Mouse (Mus musculus) hindbrain, embryonic 14.5 days (tissue): ENCODE data around the gene H2afj. TPM values are rescaled to one million over a fixed set of nuclear protein-coding genes. Genes with fewer than 3 reads are reported as not detected.
"Not testable (repeated sequence)": the region's sequence is repeated elsewhere in the genome, so short reads cannot be mapped to it uniquely, and the experiment has no call there.

Source experiments
- ATAC-seq: fragments of 200-750 bp; cut with Nextera tagmentation; 2 replicates; pipeline ENCODE4 v1.8.0; 2017; ENCODE audit warnings: moderate number of reproducible peaks, mild to moderate bottlenecking, moderate TSS enrichment, moderate library complexity; ENCODE audit not compliant: low FRiP score
- DNase-seq: peaks from one replicate; pipeline ENCODE4 v3.0.0-alpha.2; 2015; ENCODE audit warnings: low spot score
- H3K27ac ChIP-seq: fragments of 300-500 bp; sonication (generic); 2 replicates; pipeline ENCODE4 v1.5.1; 2014; ENCODE audit warnings: mild to moderate bottlenecking, moderate library complexity
- H3K27me3 ChIP-seq: fragments of 300-500 bp; sonication (generic); 2 replicates; pipeline ENCODE4 v1.6.1; 2014; ENCODE audit warnings: mild to moderate bottlenecking, low read length, mixed read lengths; ENCODE audit not compliant: control insufficient read depth, insufficient read depth
- H3K36me3 ChIP-seq: fragments of 300-500 bp; sonication (generic); replicated peaks from 2 replicates; pipeline ENCODE4 v1.6.1; 2014; ENCODE audit not compliant: control insufficient read depth, insufficient read depth
- H3K4me1 ChIP-seq: fragments of 300-500 bp; sonication (generic); replicated peaks from 2 replicates; pipeline ENCODE4 v1.6.1; 2014; ENCODE audit warnings: antibody characterized with exemption, low read length, mixed read lengths; ENCODE audit not compliant: control insufficient read depth, insufficient read depth
- H3K4me2 ChIP-seq: fragments of 300-500 bp; sonication (generic); replicated peaks from 2 replicates; pipeline ENCODE4 v1.6.1; 2014; ENCODE audit warnings: mild to moderate bottlenecking, moderate library complexity
- H3K4me3 ChIP-seq: fragments of 300-500 bp; sonication (generic); replicated peaks from 2 replicates; pipeline ENCODE4 v1.5.1; 2014; ENCODE audit warnings: mild to moderate bottlenecking, low read length
- H3K9ac ChIP-seq: fragments of 300-500 bp; sonication (generic); 2 replicates; pipeline ENCODE4 v1.6.1; 2014
- H3K9me3 ChIP-seq: fragments of 300-500 bp; sonication (generic); 2 replicates; pipeline ENCODE4 v1.6.1; 2016; ENCODE audit warnings: low read length; ENCODE audit not compliant: control insufficient read depth
- WGBS: fragments of 180-500 bp; shearing (Covaris S2); extraction: QIAGEN DNeasy Blood & Tissue Kit; methylation state at CpG from one replicate; pipeline ENCODE4 v1.1.7; 2014; 5-methylcytosine and 5-hydroxymethylcytosine counted together
- polyA plus RNA-seq: library from polyadenylated mRNA; unstranded; fragments of >200 nt; fragmentation: Nextera tagmentation; extraction: Ambion mirVana; gene quantifications from 2 replicates; pipeline ENCODE4 v1.2.1, GENCODE M21; 2014

H2afj gene
- polyA plus RNA-seq, 1 experiment from 2014 or later = 112 TPM

- peaks cover 6% of the 10 kb centered on the region for H3K4me1 ChIP-seq
- H3K9ac ChIP-seq = 0 out of 2 replicates have a peak overlapping the region, but pooled peaks have one; percentile 14
- no peak overlapping the region for H3K27ac ChIP-seq
- ATAC-seq (no peak), DNase-seq (no peak)
- peak overlapping the region; percentile 62 for H3K4me2 ChIP-seq
- H3K36me3 ChIP-seq = no peaks in the 10 kb centered on the region
- H3K4me3 ChIP-seq = peak overlapping the region; percentile 21
- H3K9me3 ChIP-seq = no peaks in the 10 kb centered on the region
- no peaks in the 10 kb centered on the region for H3K27me3 ChIP-seq
- WGBS = 28% methylated on average over 16 of the region's 16 CpGs
Observed at GRCm38 (mm10) chr6:136792884-136793758, 14.9 kb upstream of the H2afj start.

- H3K9ac ChIP-seq = peak overlapping the region; percentile 14; the same call in 1 of the 2 replicates
- WGBS = under 1% methylated on average over 22 of the region's 24 CpGs
- no peaks in the 10 kb centered on the region for H3K9me3 ChIP-seq
- peaks cover 6% of the 10 kb centered on the region for H3K4me1 ChIP-seq
- peak overlapping the region; percentile 21 for H3K4me3 ChIP-seq
- DNase-seq = no peak
- no peak; the same call in 1 of the 2 replicates for ATAC-seq
- H3K27ac ChIP-seq = no peak overlapping the region
- H3K27me3 ChIP-seq = no peaks in the 10 kb centered on the region
- H3K36me3 ChIP-seq = no peaks in the 10 kb centered on the region
- H3K4me2 ChIP-seq = peak overlapping the region; percentile 62
Observed at GRCm38 (mm10) chr6:136793831-136794525, 14.1 kb upstream of the H2afj start.

- Histone ChIP-seq H3K4me3 (no peak overlapping the region), H3K4me2 (no peak overlapping the region), H3K27me3 (no peaks in the 10 kb centered on the region), H3K4me1 (peaks cover 6% of the 10 kb centered on the region), H3K36me3 (no peaks in the 10 kb centered on the region), H3K9me3 (no peaks in the 10 kb centered on the region), H3K27ac (no peak overlapping the region), H3K9ac (no peak overlapping the region)
- ATAC-seq = no peak
- DNase-seq = no peak
- 69% methylated on average over 1 of the region's 1 CpGs for whole genome bisulfite sequencing
Observed at GRCm38 (mm10) chr6:136795110-136795509, 12.9 kb upstream of the H2afj start.

DNA sequence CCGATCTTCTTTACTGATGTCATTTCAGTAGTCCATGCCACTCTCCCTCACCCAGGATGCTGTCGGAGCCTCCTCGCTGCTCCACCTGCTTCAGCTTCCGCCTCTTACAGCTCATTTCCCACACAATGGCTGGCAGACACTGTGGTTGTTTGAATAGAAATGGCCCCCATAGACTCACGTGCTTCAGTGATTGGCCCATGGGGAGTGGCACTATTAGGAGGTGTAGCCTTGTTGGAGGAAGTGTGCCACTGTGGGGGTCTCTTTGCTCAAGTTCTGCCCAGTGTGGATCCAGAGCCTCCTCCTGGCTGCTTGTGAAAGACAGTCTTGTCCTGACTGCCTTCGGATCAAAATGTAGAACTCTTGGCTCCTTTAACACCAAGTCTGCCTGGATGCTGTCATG, 12.2 kb upstream of the H2afj start:
- no peak overlapping the region for H3K9ac ChIP-seq
- H3K27ac ChIP-seq = no peak overlapping the region
- DNase-seq (no peak), ATAC-seq (no peak)
- no peaks in the 10 kb centered on the region for H3K27me3 ChIP-seq
- no peak overlapping the region for H3K4me2 ChIP-seq
- H3K36me3 ChIP-seq = no peaks in the 10 kb centered on the region
- no peaks in the 10 kb centered on the region for H3K9me3 ChIP-seq
- peaks cover 6% of the 10 kb centered on the region for H3K4me1 ChIP-seq
- 52% methylated on average over 6 of the region's 6 CpGs for WGBS
- H3K4me3 ChIP-seq = no peak overlapping the region

- H3K4me1 ChIP-seq, H3K9ac ChIP-seq, H3K27ac ChIP-seq, H3K27me3 ChIP-seq, H3K4me2 ChIP-seq, ATAC-seq, DNase-seq, H3K9me3 ChIP-seq, H3K36me3 ChIP-seq, H3K4me3 ChIP-seq: not testable (repeated sequence)
- 79% methylated on average over 3 of the region's 3 CpGs for WGBS
Observed at GRCm38 (mm10) chr6:136797874-136798693, 10.0 kb upstream of the H2afj start.

GRCm38 (mm10) chr6:136800710-136801109, 7.3 kb upstream of the H2afj start:
- Histone ChIP-seq H3K27me3 (no peaks in the 10 kb centered on the region), H3K27ac (no peak overlapping the region), H3K9me3 (no peaks in the 10 kb centered on the region), H3K4me1 (peaks cover 12% of the 10 kb centered on the region), H3K4me2 (no peak overlapping the region), H3K9ac (no peak overlapping the region), H3K36me3 (no peaks in the 10 kb centered on the region), H3K4me3 (no peak overlapping the region)
- ATAC-seq = no peak
- DNase-seq = no peak
- WGBS = 95% methylated on average over 8 of the region's 8 CpGs

GRCm38 (mm10) chr6:136801274-136801673, 6.8 kb upstream of the H2afj start:
- H3K9me3 ChIP-seq = no peaks in the 10 kb centered on the region
- no peak overlapping the region for H3K4me3 ChIP-seq
- DNase-seq = no peak
- H3K36me3 ChIP-seq = no peaks in the 10 kb centered on the region
- H3K9ac ChIP-seq = no peak overlapping the region
- WGBS = 87% methylated on average over 6 of the region's 6 CpGs
- no peak overlapping the region for H3K27ac ChIP-seq
- ATAC-seq = no peak
- H3K4me2 ChIP-seq = no peak overlapping the region
- peaks cover 12% of the 10 kb centered on the region for H3K4me1 ChIP-seq
- H3K27me3 ChIP-seq = no peaks in the 10 kb centered on the region

GRCm38 (mm10) chr6:136803093-136803738, 4.8 kb upstream of the H2afj start:
- H3K27me3 ChIP-seq = no peaks in the 10 kb centered on the region
- H3K9me3 ChIP-seq = no peaks in the 10 kb centered on the region
- 27% methylated on average over 12 of the region's 12 CpGs for WGBS
- H3K4me2 ChIP-seq = peak overlapping the region; percentile 72
- H3K9ac ChIP-seq = peak overlapping the region; percentile 87
- DNase-seq (no peak), ATAC-seq (peak; percentile 2; the same call in 1 of the 2 replicates)
- peak overlapping the region; percentile 100 for H3K27ac ChIP-seq
- H3K4me3 ChIP-seq = peak overlapping the region; percentile 75
- no peaks in the 10 kb centered on the region for H3K36me3 ChIP-seq
- H3K4me1 ChIP-seq = peaks cover 12% of the 10 kb centered on the region
